Mouse (Mus musculus) small intestine, adult 2 months (tissue): ENCODE data around the gene Tmem81.

Experiments used
- CTCF ChIP-seq: fragments of 200-500 bp; IDR thresholded peaks from 2 replicates; pipeline ENCODE4 v1.5.1; 2012; ENCODE audit warnings: low read depth, mild to moderate bottlenecking, control low read depth, inconsistent platforms, low read length, moderate library complexity, mixed read lengths; ENCODE audit not compliant: insufficient replicate concordance, insufficient read length; ENCODE audit errors: extremely low read depth
- POLR2A ChIP-seq: fragments of 200-500 bp; IDR thresholded peaks from 2 replicates; pipeline ENCODE4 v1.6.1; 2012; ENCODE audit warnings: low read depth, mild to moderate bottlenecking, control low read depth, inconsistent platforms, low read length, moderate library complexity

DNA sequence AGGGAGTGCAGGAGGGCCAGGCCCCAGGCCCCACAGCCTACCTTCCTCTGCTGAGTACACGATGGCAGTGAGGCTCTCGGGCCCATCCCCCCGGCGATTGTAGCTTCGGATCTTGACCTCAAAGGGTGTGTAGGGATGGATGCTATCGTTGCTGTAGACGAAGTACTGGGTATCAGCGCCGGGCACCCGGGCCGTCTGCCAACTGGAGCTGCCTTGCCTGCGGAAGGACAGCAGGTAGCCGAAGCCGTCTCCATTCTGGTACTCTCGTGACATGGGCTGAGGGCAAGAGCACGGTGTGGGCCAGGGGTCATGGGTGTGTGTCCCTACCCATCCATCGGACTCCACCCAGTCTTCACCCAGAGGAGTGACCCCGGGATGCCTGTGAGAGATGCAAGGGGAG lies 12.6 kb downstream of the Tmem81 start:
- no peak for TF ChIP-seq CTCF
- no peak for TF ChIP-seq POLR2A
